Mouse (Mus musculus): ENCODE results near the gene Klhl35.
A peak's percentile ranks its signal among the peaks of the same experiment; 100 is the strongest.

Klhl35 gene

DNA sequence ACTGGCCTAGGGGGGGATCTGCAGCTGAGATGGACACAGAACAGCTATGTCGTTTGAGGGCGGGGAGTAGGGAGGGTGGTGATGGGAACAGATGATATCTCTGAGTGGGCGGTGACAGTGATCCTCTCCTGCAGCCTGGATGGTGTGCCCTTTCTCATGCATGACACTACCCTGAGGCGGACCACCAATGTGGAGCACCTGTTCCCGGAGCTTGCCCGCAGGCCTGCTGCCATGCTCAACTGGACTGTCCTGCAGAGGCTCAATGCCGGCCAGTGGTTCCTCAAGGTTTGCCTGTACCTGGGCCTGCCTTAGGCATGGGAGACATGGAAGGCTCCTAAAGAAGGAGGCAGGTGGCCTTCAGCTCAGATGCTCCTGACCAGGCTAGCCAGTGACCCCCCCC lies 12.9 kb upstream of the Klhl35 start:
- no peak for DNase-seq (ENCODE audit: low read depth)

DNA sequence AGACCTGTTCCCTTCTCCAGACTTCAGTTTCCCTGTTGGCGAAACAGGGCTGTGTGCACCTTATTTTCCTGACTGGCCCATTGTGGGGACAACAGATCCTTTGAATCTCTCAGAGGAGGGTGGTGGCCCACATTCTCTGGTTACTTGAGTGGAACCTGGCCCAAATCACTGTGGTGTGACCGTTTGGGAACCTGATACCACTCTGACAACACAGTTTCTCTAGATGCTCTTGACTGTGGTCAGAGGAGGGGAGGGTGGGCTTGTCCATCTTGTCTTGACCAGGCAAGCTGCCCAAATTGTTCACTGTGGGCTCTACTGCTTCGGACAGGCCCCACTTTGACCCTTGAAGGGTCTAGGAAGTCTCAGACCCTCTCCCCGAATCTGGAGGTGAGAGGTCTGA lies 11.8 kb upstream of the Klhl35 start:
- DNase-seq (ENCODE audit: low read depth), result no peak

DNA sequence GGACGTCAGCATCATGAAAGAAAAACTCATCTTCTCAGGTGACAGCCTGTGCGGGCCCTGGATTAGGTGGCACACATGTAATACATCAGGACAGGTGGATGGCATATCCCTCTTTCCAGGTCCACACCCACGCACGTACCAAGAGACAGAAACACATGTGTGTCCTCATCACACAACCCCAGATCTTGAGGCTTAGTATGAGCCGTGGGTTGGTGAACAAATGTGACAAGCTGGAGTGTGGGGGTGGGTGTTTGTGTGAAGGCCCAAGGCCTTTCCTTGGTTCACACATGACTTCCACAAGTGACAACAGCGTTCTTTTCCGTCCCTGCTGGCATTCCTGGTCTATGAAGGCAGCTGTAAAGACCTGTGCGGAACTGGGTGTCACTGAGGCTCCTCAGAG lies 7.0 kb upstream of the Klhl35 start:
- no peak for DNase-seq (ENCODE audit: low read depth)

DNA sequence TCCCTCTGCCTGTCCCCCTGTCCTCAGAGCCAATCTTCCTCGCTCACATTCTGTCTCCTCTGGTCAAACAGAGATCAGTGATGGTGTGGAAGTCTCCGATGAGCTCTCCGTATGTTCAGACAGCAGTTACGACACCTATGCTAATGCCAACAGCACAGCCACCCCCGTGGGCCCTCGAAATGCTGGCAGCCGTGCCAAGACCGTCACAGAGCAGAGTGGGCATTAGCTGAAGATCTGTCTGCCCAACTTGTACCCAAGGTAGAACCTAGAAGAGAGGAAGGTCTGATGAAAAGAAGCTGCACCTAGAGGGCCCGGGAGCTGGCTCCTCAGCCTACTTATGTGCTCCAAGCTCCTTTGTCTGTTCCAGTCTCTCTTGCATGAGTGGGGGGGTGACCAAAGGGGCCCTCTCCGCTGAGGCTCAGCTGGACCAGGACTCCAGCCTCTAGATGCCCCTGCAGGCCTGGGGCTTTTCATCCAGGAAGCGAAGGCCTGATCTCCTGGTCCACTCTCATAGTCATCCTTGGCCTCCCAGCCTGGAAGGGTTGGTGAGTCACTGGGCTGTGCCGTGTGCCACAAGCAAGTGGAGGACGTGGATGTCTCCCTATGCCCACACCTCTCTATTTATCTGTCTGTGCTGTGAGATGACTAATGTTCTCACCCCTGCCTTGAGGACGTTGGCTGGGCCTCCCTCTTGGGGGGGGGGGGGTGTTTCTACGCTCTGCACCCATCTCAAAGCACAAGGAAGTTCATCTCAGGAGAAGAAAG lies 5.7 kb upstream of the Klhl35 start:
- DNase-seq (ENCODE audit: low read depth), result no peak

DNA sequence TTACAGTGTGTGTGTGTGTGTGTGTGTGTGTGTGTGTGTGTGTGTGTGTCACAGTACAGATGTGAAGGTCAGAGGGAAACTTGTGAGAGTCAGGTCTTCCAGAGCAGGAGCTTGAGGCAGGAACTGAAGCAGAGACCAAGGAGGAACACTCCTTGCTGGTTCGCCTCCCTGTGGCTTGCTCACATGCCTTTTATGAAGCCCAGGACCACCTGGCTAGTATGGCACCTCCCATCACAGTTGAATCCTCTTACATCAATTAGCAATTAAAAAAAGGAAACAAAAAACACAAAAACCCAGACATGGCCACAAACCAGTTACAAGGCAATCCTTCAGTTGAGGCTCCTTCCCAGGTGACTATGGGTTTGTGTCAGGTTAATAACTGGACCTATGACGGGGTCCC lies 2.7 kb upstream of the Klhl35 start:
- no peak for DNase-seq (ENCODE audit: low read depth)

DNA sequence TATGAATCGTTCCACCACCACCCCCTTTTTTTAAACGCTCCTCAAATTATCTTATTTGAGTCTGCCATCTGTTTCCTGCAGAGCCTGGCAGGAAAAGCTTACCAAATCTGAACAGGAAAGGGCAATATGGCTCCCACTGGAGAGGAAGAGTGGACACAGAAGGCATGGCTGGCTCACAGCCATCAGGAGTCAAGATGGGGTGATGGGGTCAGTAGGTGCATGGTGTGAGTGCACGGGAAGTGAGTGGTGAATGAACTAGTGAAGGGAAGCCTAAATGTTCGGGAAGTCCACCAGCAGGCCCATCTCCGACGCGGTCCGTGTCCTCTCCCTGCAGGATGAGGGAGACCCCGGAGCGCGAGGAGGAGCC lies 2.1 kb downstream of the Klhl35 start:
- no peak for DNase-seq (ENCODE audit: low read depth)

DNA sequence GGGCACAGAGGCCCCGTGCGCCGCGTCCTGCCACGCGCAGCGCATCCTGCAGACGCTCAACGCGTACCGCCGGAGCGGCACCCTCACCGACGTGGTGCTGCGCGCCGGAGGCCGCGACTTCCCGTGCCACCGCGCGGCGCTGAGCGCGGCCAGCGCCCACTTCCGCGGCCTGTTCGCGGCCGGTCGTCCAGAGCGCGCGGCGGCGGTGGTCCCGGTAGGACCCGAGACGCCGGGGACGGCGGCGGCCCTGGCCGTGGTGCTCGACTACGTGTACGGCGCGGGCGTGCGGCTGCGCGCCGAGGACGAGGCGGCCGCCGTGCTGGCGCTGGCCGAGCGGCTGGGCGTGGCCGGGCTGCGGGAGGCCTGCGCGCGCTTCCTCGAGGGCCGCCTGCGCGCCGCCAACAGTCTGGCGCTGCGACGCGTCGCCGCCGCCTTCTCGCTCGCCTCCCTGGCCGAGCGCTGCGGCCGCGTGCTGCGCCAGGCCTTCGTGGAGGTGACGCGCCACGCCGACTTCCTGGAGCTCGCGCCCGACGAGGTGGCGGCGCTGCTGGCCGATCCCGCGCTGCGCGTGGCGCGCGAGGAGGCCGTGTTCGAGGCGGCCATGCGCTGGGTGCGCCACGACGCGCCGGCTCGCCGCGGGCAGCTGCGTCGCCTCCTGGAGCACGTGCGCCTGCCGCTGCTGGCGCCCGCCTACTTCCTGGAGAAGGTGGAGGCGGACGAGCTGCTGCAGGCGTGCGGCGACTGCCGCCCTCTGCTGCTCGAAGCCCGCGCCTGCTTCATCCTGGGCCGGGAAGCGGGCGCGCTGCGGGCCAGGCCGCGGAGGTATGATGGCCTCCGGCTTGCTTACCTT lies 2.7 kb downstream of the Klhl35 start:
- no peak for DNase-seq (ENCODE audit: low read depth)

DNA sequence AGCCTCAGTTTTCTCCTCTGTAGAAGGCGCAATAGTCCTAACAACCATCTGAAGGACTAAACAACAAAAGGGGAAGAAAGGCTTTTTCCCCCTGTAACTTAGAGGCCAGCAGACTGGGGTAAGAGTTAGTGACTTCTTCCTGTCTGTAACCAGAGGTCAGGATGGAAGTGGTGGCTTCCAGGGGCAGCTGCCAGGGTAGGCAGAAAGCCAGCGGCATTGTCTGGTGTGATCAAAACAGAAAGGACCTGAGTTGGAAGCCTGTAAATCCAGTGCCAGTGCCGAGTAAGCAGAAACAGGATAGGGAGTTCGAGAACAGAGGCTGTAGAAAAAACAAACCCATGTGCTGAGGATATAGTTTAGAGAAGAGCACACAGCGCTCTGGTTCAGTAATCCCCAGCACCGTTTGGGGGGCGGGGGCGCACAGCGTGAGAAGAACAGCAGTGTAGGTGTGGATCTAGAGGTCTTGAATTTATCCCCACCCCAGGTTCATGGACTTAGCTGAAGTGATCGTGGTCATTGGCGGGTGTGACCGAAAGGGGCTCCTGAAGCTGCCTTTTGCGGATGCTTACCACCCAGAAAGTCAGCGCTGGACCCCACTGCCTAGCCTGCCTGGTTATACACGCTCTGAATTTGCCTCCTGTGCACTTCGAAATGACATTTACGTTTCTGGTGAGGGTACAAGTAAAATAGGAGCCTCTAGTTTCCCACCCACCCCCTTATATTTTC lies 4.0 kb downstream of the Klhl35 start:
- no peak for DNase-seq (ENCODE audit: low read depth)

DNA sequence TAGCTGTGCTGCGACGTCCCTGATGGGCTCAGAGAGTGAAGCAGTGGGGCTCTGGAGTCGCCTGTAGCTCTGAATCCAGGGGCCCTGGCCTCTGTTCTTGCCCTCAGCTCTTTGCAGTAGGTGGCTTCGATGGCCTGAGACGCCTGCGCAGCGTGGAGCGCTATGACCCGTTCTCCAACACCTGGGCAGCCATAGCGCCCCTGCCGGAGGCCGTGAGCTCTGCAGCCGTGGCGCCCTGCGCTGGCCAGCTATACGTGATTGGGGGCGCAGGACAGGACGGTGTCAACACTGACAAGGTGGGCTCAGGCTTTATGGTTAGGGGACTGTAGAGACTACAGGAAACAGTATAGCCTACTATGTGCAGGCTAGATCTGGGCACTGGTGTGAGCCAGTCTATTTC lies 5.8 kb downstream of the Klhl35 start:
- no peak for DNase-seq (ENCODE audit: low read depth)

DNA sequence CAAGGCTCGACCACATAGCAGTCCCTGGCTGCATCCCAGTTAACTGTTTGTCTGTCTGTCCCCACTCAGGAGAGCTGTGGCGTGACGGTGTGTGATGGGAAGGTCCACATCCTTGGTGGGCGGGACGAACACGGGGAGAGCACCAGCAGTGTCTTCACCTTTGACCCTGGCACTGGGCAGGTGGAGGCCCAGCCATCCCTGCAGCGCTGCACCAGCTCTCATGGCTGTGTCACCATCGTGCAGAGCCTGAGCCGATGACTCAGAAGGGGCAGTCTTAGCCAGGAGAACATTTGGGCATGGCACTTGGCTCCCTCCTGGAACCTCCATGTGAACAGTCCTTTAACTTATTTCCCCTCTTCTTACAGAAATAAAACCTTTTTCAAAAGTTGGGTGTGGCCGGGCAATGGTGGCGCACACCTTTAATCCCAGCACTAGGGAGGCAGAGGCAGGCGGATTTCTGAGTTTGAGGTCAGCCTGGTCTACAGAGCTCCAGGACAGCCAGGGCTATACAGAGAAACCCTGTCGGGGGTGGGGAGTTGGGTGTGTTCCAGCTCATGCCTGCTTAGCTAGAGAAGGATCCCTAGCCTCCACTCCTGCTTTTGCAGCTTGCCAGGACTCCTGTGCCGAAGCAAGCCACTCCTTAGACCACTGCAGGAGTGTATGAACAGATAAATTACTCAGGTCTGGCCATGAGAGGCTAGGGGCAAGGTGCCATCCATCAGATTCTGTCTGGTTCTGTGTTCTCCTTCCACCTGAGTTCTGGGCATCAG lies 8.0 kb downstream of the Klhl35 start:
- no peak for DNase-seq (ENCODE audit: low read depth)

DNA sequence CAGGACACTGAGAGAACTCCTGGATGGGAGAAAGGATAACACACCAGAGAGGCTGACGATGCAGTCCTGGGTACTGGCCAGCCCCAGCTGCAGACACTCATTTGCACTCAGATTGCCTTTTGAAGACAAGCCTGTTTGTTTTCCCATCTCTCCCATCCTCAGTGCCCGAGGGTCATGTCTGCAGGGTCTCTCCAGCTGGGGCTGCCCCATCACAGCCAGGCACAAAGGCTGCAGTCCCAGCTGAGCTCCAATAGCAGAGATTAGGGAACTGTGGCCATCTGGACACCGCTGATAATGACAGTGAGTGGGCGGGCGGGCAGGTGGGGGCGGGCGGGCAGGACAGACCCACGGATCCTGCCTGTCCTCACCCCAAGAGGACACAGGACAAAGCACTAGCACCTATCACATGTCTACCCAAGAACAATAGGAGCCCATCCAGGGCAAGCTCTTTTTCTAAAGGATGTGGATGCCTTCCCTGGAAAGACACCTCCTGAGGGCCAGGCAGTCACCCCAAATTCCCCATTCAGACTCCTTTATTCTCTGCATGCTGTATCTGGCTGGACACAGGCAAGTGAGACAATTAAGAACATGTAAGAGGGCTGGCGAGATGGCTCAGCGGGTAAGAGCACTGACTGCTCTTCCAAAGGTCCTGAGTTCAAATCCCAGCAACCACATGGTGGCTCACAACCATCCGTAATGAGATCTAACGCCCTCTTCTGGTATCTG lies 9.2 kb downstream of the Klhl35 start:
- no peak for DNase-seq (ENCODE audit: low read depth)

DNA sequence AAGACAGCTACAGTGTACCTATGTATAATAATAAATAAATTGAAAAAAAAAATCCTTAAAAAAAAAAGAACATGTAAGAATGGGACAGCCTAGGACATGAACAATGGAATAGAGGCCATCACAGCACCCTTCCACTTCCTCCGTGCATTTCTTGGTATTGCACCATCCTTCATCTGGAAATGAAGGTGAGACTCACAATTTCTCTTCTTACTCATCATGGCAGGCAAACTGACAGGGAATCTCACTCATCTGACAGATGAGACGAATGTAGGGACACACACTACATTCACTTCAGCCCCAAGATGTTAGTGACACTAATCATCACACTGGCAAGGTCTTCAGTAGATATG lies 9.7 kb downstream of the Klhl35 start:
- DNase-seq (ENCODE audit: low read depth), result no peak

DNA sequence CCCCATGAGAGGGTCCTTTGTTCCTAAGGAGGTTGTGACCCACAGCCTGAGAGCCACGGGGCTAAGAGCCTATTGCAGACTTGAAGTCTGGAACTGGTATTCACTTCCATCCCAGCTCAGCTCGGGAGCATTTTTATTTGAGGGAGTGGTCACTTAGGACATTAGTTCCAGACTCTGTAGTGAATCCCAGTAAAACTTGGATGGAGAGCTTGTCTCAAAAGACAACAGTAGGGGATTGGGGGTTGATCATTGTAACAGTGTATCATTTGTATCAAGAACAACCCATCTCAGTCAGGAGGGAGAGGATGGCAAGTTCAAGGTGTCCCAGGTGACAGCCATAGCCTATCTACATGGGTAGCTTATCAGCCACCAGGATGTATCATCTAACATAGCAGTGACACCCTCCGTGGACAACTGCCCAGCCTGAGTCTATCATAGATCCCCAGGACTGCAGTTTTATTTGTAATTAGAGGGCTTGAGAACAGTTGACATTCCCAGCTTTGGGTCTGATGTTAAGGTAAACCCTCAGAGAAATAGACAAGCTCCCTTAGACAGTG lies 10.8 kb downstream of the Klhl35 start:
- DNase-seq (ENCODE audit: low read depth), result no peak

DNA sequence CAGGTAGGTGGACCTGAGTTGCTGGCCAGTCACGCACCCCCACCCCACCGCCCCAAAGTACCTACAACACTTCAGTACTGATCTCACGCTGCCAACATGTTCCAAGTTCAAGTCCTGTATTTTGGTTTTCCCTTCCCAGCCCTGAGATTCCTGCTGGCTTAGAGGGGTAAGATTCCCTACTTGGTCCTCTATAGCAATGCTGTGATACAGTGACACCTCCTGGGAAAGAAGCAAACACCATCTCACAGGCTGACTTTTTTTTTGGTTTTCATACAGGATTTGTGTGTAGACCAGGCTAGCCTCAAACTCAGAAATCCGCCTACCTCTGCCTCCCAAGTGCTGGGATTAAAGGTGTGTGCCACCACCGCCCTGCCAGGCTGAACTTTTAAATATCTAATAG lies 11.4 kb downstream of the Klhl35 start:
- no peak for DNase-seq (ENCODE audit: low read depth)

DNA sequence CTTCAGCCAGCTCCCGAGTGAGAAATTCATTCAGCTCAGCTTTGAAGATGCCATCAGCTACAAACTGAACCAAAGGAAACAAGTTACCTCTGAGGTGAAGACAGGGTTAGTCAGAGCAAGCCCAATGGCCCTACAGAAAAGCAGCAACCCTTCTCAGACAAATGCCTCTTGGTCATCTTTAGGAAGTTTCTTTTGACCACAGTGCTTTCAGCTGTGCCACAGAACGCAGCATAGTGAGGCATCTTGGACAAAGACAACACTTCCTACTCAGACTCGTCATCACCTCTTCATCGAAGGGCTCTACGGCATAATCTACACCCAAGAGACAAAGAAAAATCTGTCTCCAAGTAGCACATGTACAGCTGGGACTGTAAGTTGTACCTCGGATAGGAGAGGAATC lies 16.8 kb downstream of the Klhl35 start:
- no peak for DNase-seq (ENCODE audit: low read depth)

DNA sequence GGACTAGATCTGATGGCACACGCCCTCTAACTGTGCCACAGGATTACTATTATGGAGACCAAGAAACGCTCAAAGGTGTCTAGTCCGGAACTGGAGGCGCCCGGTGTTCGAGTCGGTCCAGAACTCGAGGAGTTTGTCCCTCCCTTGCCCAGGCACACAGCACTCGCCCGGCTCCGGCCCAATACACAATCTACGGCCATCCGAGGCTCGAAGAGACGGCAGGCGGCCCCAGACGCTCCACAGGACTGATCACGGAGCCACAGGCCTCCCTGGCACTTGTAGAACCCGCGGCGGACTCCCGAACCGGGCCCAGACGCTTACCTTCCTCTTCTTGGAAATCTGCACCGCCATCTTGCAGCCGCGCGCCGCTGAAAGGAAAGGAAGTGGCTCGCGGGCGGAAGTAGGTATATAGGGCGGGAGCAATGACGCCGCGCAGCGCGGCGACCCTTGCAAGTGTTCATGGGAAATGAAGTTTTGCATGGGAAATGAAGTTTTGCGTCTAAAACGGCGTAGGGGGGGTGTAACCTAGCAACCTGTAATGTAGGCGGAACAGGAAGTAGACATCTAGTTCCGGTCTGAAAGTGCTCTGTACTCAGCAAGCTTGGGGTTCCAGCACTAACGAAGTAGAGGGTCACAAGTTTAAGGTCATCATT lies 17.6 kb downstream of the Klhl35 start, which contains the start of gene Rps3:
Rps3 (minus strand) TSS at position 468 of the 653 bp plus-strand sequence.
- peak; percentile 95 for DNase-seq (ENCODE audit: low read depth)

DNA sequence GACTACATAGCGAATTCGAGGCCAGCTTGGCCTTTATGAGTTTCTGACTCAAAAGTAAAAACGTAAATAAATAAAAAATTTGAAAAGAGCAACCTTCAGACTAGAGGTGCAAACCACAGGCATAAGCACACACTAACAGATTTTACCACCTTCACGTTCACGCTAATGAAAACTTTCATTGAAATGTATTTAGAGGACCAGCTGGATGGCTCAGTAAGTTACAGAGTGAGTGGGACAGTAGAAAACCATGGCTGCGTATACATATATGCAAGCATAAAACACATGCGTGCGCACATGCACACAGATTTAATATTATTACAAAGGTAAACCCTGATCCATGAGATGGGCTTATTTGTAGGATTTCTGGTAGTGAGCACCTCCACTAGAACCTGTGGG lies 18.1 kb downstream of the Klhl35 start:
- no peak for DNase-seq (ENCODE audit: low read depth)

DNA sequence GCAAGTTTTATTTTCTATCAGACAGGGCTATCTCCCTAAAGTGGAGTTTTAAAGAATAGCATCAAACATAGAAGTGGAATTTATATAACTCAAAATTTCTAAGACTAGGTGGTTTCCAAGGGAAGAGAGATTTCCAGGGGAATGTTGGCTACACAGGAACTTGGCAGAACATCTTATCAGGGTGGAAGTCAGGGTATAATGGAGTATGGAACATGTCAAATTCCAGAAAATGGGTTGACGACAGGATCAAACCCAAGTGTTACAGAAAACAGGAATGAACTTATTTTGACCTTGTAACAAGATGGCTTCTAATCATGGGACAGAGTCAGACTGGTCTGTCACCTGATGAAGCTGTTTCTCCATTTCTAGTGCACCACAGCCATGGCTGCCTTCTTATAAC lies 18.9 kb downstream of the Klhl35 start:
- DNase-seq (ENCODE audit: low read depth), result no peak

DNA sequence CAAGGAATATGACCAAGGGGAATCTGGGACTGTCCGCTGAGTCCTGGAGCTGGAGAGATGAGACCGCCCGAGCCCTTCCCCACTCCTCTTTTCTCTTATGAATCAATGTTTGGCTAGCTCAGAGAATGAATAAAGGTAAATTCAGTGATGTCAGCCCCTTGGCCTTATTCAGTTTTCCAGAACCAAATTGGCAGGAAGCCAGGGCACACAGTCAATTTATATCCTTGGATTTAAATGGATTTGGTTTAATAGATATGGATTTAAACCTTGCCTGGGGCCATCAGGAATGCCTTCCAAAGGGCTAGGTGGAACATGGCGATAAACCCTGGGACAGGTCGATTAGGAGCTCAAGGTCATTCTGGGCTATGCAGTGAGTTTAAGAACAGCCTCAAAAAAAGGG lies 23.9 kb downstream of the Klhl35 start:
- no peak for DNase-seq (ENCODE audit: low read depth)

DNA sequence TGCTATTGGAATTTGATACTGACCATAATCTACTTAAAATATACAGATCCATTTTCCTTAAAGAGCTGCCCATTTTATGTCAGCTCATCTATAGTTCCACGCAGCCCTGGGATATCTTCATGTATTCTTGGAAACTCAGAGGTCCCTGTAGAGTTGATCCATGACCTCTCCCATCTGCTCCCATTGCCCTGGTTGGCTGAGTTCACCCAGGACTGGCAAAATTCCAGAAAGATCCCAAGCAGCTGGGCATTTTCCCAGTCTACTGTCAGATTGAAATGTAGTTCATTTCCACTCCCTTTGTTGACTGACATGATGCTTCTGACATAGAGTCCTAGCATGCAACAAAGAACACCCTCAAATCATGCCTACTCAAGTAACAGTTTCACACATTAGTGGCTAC lies 33.3 kb downstream of the Klhl35 start:
- no peak for DNase-seq (ENCODE audit: low read depth)

DNA sequence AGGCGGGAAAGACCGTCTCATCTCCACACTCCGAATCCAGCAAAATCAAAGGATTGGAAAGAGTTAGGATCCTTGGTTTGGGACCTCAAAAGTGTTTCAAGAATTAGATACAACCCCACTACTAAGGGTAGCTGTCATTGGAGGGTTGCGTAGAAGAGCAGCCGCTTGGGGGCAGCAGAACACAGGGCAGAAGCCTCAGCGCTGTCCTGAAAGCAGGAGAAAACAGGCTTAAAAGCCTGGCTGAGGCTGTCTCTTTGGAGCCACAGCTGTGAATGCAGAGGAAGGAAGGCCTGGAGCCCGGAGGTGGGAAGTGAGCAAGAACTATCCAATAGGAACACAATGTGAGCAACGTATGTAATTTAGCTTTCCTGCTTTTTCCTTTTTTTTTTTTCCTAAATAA lies 34.4 kb downstream of the Klhl35 start:
- peak; percentile 34 for DNase-seq (ENCODE audit: low read depth)

Data from fibroblast of lung, adult 2 months (primary cell).